Mouse (Mus musculus) ovary, postnatal 36 days (tissue): ENCODE measurements at regions not wholly inside any gene's neighbourhood (a gene's known extent, or its start where the extent isn't known, plus 50 kb on each side); places are given as distances from the start of the nearest gene placed in this dataset.

Experiments
- DNase-seq: peaks from one replicate; pipeline ENCODE4 v3.0.0; 2022; ENCODE audit warnings: low spot score, mixed read lengths

DNA sequence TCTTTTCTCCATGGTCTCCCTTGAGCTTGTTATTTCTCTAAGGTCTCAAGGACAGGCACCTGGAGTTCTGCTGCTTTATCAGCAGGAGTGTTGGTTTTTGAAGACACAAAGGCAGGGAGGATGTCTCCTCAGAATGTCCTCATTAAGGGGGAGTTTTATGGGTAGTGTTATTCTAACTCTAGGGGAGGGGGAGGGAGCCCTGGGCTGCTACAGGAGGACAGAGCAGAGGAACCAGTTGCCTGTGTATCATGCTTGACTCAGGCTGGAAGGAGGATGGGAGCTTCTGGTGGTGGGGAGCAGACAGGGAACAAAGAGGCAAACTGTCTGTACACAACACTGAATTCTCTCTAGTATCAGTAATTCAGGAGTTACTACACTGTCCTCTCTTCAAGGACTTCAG lies 171.9 kb upstream of the Cntnap5a start:
- peak; percentile 23 for DNase-seq

DNA sequence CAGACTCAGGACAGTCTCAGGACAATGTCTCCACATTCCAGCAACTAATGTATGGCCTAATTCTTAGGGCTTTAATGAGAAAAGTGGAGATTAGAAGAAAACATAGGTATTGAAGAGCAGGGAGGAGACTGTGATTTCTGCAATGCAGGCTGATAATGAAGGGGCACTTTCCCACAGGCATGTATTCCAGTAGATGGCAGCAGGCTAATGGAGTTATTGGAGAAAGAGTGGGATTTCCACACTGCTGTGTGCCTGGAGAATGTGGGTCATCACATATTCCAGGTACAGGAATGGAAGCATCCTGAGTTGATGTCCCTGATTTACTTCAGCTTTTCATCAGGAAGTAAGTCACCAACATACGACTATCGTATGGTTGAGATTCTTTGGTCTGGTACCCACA lies 150.8 kb upstream of the Cntnap5a start:
- no peak for DNase-seq

GRCm38 (mm10) chr1:115545994-115546393 lies 138.6 kb upstream of the Cntnap5a start:
- DNase-seq = no peak
